Mouse (Mus musculus) CH12.LX (cell line): ENCODE results near the gene Olfr1457. TPM values are rescaled to one million over a fixed set of nuclear protein-coding genes. Genes with fewer than 3 reads are reported as not detected.

Experiments used
- DNase-seq: peaks from one replicate; pipeline ENCODE4 v3.0.0-alpha.2; 2013; ENCODE audit errors: extremely low read depth
- H3K27ac ChIP-seq: 2 replicates; pipeline ENCODE4 v1.5.1; 2012; ENCODE audit warnings: low read depth, mild to moderate bottlenecking, control low read depth, moderate library complexity; ENCODE audit not compliant: insufficient read depth
- H3K27me3 ChIP-seq: replicated peaks from 2 replicates; pipeline ENCODE3; 2012; ENCODE audit warnings: inconsistent platforms
- H3K36me3 ChIP-seq, 2 experiments: replicated peaks in 1 of 2; 2 replicates each; pipeline versions ENCODE3 to v1.6.1; 2012; ENCODE audit warnings: inconsistent platforms in 1 of 2, low read length in 1 of 2, mild to moderate bottlenecking in 1 of 2, mixed read lengths in 1 of 2, moderate library complexity in 1 of 2; ENCODE audit not compliant: control insufficient read depth in 1 of 2, insufficient read depth in 1 of 2
- H3K4me1 ChIP-seq, 2 experiments: 2 replicates each; pipeline ENCODE4 v1.6.1; 2012; ENCODE audit warnings: inconsistent platforms in 1 of 2, moderate library complexity in 1 of 2; ENCODE audit not compliant: insufficient read depth in 2 of 2, control insufficient read depth in 1 of 2
- H3K4me2 ChIP-seq: 2 replicates; pipeline ENCODE4 v1.6.1; 2012; ENCODE audit warnings: low read depth, mild to moderate bottlenecking, control low read depth; ENCODE audit not compliant: poor library complexity, insufficient read depth, severe bottlenecking
- H3K4me3 ChIP-seq, 3 experiments: fragments of 150-350 bp in 1 of 3; sonication (generic) in 1 of 3; replicated peaks in 1 of 3; 2 replicates each; pipeline versions ENCODE3 to v1.5.1; 2011 to 2012; ENCODE audit warnings: low read depth in 2 of 3, low read length in 2 of 3, mild to moderate bottlenecking in 2 of 3, moderate library complexity in 2 of 3, control low read depth in 1 of 3, improper control_type of control experiment in 1 of 3, inconsistent platforms in 1 of 3, mixed read lengths in 1 of 3; ENCODE audit not compliant: poor library complexity in 1 of 3
- H3K79me2 ChIP-seq: replicated peaks from 2 replicates; pipeline ENCODE4 v1.6.1; 2012; ENCODE audit warnings: mild to moderate bottlenecking, moderate library complexity; ENCODE audit not compliant: control insufficient read depth, poor library complexity, insufficient read depth, severe bottlenecking; ENCODE audit errors: extremely low read depth
- H3K9ac ChIP-seq: 2 replicates; pipeline ENCODE4 v1.6.1; 2012; ENCODE audit warnings: low read depth, mild to moderate bottlenecking, control low read depth, moderate library complexity; ENCODE audit not compliant: insufficient read depth
- H3K9me3 ChIP-seq: replicated peaks from 2 replicates; pipeline ENCODE3; 2012; ENCODE audit warnings: low read length, inconsistent platforms, mixed read lengths
- CHD1 ChIP-seq: IDR thresholded peaks from 2 replicates; pipeline ENCODE4 v1.6.1; 2012; ENCODE audit warnings: low read depth, low read length, improper control_type of control experiment, inconsistent platforms
- CTCF ChIP-seq, 2 experiments: IDR thresholded peaks in 1 of 2; conservative IDR thresholded peaks in 1 of 2; 2 replicates each; pipeline ENCODE4 v1.5.1; 2011 to 2012; ENCODE audit warnings: low read depth in 2 of 2, low read length in 2 of 2, improper control_type of control experiment in 1 of 2, inconsistent platforms in 1 of 2, mild to moderate bottlenecking in 1 of 2, moderate library complexity in 1 of 2
- ELF1 ChIP-seq: IDR thresholded peaks from 2 replicates; pipeline ENCODE4 v1.6.1; 2014; ENCODE audit warnings: low read depth, mild to moderate bottlenecking, inconsistent platforms, low read length, improper control_type of control experiment
- EP300 ChIP-seq: IDR thresholded peaks from 2 replicates; pipeline ENCODE4 v1.6.1; 2011; ENCODE audit warnings: low read length, improper control_type of control experiment
- ETS1 ChIP-seq: conservative IDR thresholded peaks from 2 replicates; pipeline ENCODE4 v1.6.1; 2012; ENCODE audit warnings: low read depth, mild to moderate bottlenecking, inconsistent platforms, low read length, improper control_type of control experiment, moderate library complexity
- JUN ChIP-seq: IDR thresholded peaks from 2 replicates; pipeline ENCODE4 v1.6.1; 2011; ENCODE audit warnings: low read depth, mild to moderate bottlenecking, low read length, improper control_type of control experiment, moderate library complexity; ENCODE audit not compliant: insufficient read depth
- MEF2A ChIP-seq: IDR thresholded peaks from 2 replicates; pipeline ENCODE4 v1.6.1; 2014; ENCODE audit warnings: low read depth, mild to moderate bottlenecking, inconsistent platforms, low read length, improper control_type of control experiment, borderline replicate concordance
- MXI1 ChIP-seq: IDR thresholded peaks from 2 replicates; pipeline ENCODE4 v1.6.1; 2011; ENCODE audit warnings: mild to moderate bottlenecking, low read depth, low read length, improper control_type of control experiment
- NELFE ChIP-seq: IDR thresholded peaks from 2 replicates; pipeline ENCODE4 v1.6.1; 2011; ENCODE audit warnings: low read depth, low read length, improper control_type of control experiment
- NRF1 ChIP-seq: IDR thresholded peaks from 2 replicates; pipeline ENCODE4 v1.6.1; 2014; ENCODE audit warnings: low read depth, mild to moderate bottlenecking, inconsistent platforms, low read length, improper control_type of control experiment, moderate library complexity
- PAX5 ChIP-seq: IDR thresholded peaks from 2 replicates; pipeline ENCODE4 v1.6.1; 2012; ENCODE audit warnings: low read length, inconsistent platforms, mixed read lengths
- POLR2A ChIP-seq: IDR thresholded peaks from 2 replicates; pipeline ENCODE4 v1.6.1; 2011; ENCODE audit warnings: low read depth, mild to moderate bottlenecking, improper control_type of control experiment, low read length
- RAD21 ChIP-seq: IDR thresholded peaks from 2 replicates; pipeline ENCODE4 v1.6.1; 2011; ENCODE audit warnings: low read depth, mild to moderate bottlenecking, low read length, improper control_type of control experiment, moderate library complexity
- RCOR1 ChIP-seq: conservative IDR thresholded peaks from 2 replicates; pipeline ENCODE4 v1.6.1; 2012; ENCODE audit warnings: low read depth, mild to moderate bottlenecking, inconsistent platforms, low read length, improper control_type of control experiment
- SIN3A ChIP-seq: IDR thresholded peaks from 2 replicates; pipeline ENCODE4 v1.6.1; 2012; ENCODE audit warnings: low read length, improper control_type of control experiment, inconsistent platforms
- TCF12 ChIP-seq: IDR thresholded peaks from 2 replicates; pipeline ENCODE4 v1.6.1; 2014; ENCODE audit warnings: low read depth, mild to moderate bottlenecking, inconsistent platforms, low read length, improper control_type of control experiment
- UBTF ChIP-seq: IDR thresholded peaks from 2 replicates; pipeline ENCODE4 v1.6.1; 2012; ENCODE audit warnings: low read depth, mild to moderate bottlenecking, inconsistent platforms, low read length, improper control_type of control experiment, moderate library complexity
- USF2 ChIP-seq: conservative IDR thresholded peaks from 2 replicates; pipeline ENCODE4 v1.6.1; 2011; ENCODE audit warnings: low read depth, low read length, improper control_type of control experiment
- ZC3H11A ChIP-seq: IDR thresholded peaks from 2 replicates; pipeline ENCODE4 v1.6.1; 2012; ENCODE audit warnings: low read depth, mild to moderate bottlenecking, inconsistent platforms, low read length, improper control_type of control experiment
- ZMIZ1 ChIP-seq: IDR thresholded peaks from 2 replicates; pipeline ENCODE4 v1.6.1; 2012; ENCODE audit warnings: low read depth, mild to moderate bottlenecking, inconsistent platforms, low read length, improper control_type of control experiment
- ZNF384 ChIP-seq: IDR thresholded peaks from 2 replicates; pipeline ENCODE4 v1.6.1; 2012; ENCODE audit warnings: low read depth, low read length, improper control_type of control experiment, inconsistent platforms
- dilution Hi-C: fragments of 300-500 bp; cut with MboI; formaldehyde crosslinking; loops from 2 replicates; pipeline ENCODE4 v1.14.3; 2020; ENCODE audit warnings: low sequenced_read_pairs; ENCODE audit not compliant: extremely low pct_unique_long_range_greater_than_20kb, extremely low pct_ligation_motif_present
- in situ Hi-C: fragments of 300-500 bp; cut with MboI; formaldehyde crosslinking; loops from 3 replicates; pipeline ENCODE4 v1.14.3; 2019; ENCODE audit warnings: low sequenced_read_pairs, low pct_ligation_motif_present, low pct_unique_long_range_greater_than_20kb, mixed read lengths
- polyA plus RNA-seq: library from polyadenylated mRNA; unstranded; fragments of >175 nt; gene quantifications from 2 replicates; pipeline ENCODE4 v1.2.1, GENCODE M21; 2012; ENCODE audit warnings: low read depth; ENCODE audit not compliant: insufficient read length
- total RNA-seq, 2 experiments: library from RNA; depleted of rRNA; stranded (reverse); fragments of 300-350 nt in 1 of 2; fragments of >200 nt in 1 of 2; gene quantifications; 2 replicates each; pipeline ENCODE4 v1.2.3; 2012 to 2014

Gene Olfr1457
- not detected in 2 replicates for total RNA-seq (2012; rRNA removed)
- not detected in 2 replicates for total RNA-seq (2014; rRNA removed)
- polyA plus RNA-seq, result not detected in 2 replicates

GRCm38 (mm10) chr19:13097791-13098190 is at the start of gene Olfr1457:
Gene Olfr1457 (minus strand): TSS chr19:13097891.
- in situ Hi-C loops (no loop called here), dilution Hi-C loops (no loop called here)
- Histone ChIP-seq H3K27ac (no peak within 1 kb of the TSS), H3K4me3 (no peak within 1 kb of the TSS), H3K4me1 (no peaks in the 10 kb centered on the region), H3K36me3 (no peaks in the 10 kb centered on the region), H3K27me3 (no peaks in the 10 kb centered on the region), H3K9ac (no peak within 1 kb of the TSS), H3K9me3 (no peaks in the 10 kb centered on the region), H3K4me2 (no peak within 1 kb of the TSS), H3K79me2 (no peaks in the 10 kb centered on the region)
- TF ChIP-seq PAX5 (no peak), ETS1 (no peak), ELF1 (no peak), NELFE (no peak)
- no peak for DNase-seq

GRCm38 (mm10) chr19:13106675-13107074 is 9.0 kb upstream of the Olfr1457 start, which contains the start of gene Olfr1458:
Gene Olfr1458 (minus strand): TSS chr19:13106775.
- no peak within 1 kb of the TSS for H3K4me3 ChIP-seq
- H3K9me3 ChIP-seq, result no peaks in the 10 kb centered on the region
- dilution Hi-C loops, result no loop called here
- H3K9ac ChIP-seq, result no peak within 1 kb of the TSS
- TF ChIP-seq CTCF (conservative IDR thresholded peaks at IDR 0.05 in 1 of 2, IDR thresholded peaks at IDR 0.05 in 1 of 2; ENCODE audit: low read depth in 2 of 2, low read length in 2 of 2), result no peak
- TF ChIP-seq CHD1, result no peak
- TF ChIP-seq RCOR1, result no peak
- TF ChIP-seq SIN3A, result no peak
- TF ChIP-seq ZC3H11A, result no peak
- TF ChIP-seq MXI1, result no peak
- no peak for TF ChIP-seq ZNF384
- TF ChIP-seq POLR2A, result no peak
- TF ChIP-seq ETS1, result no peak
- no peak for TF ChIP-seq MEF2A
- TF ChIP-seq RAD21, result no peak
- TF ChIP-seq USF2, result no peak
- no peak for TF ChIP-seq JUN
- no peak for TF ChIP-seq UBTF
- no peak for TF ChIP-seq NRF1
- TF ChIP-seq EP300, result no peak
- no peak for TF ChIP-seq TCF12
- TF ChIP-seq ZMIZ1, result no peak
- TF ChIP-seq, all 38 proteins: peak for 0
- in situ Hi-C loops, result no loop called here
- Histone ChIP-seq H3K79me2 (no peaks in the 10 kb centered on the region), H3K36me3 (no peaks in the 10 kb centered on the region), H3K27ac (no peak within 1 kb of the TSS), H3K4me2 (no peak within 1 kb of the TSS), H3K4me1 (no peaks in the 10 kb centered on the region), H3K27me3 (no peaks in the 10 kb centered on the region)
- no peak for DNase-seq
